Comparison of ENCODE assay signal across 10 mouse cellular contexts in genomic region chr16:78635774-78636173, GRCm38 (mm10). TPM values are rescaled to one million over a fixed set of nuclear protein-coding genes. Genes with fewer than 3 reads are reported as not detected.
DNase-seq lines count a peak whose midpoint lies in the region; ATAC-seq and TF ChIP-seq lines count a peak whose summit lies in the region.
"Had no signal": no experiment of that assay in that cellular context is flagged by ENCODE, and none has a peak within 500 bp of the region (broad histone marks: within the 10 kb centered on the region; RNA-seq: fewer than 3 reads in every experiment).

No protein-coding gene starts in this region.

- H3K27me3 ChIP-seq in hindbrain, embryonic 13.5 days, result no peaks in the 10 kb centered on the region
- no peaks in the 10 kb centered on the region for H3K27me3 ChIP-seq in hindbrain, embryonic 14.5 days (ENCODE audit: control insufficient read depth, insufficient read depth, low read length)
- no peaks in the 10 kb centered on the region for H3K27me3 ChIP-seq in midbrain, embryonic 11.5 days (ENCODE audit: control insufficient read depth, insufficient read depth, low read length)
- H3K27me3 ChIP-seq in midbrain, postnatal 0 days (ENCODE audit: insufficient read depth, low read length), result no peaks in the 10 kb centered on the region
- no peaks in the 10 kb centered on the region for H3K27me3 ChIP-seq in hindbrain, postnatal 0 days (ENCODE audit: insufficient read depth, low read length)
- no peaks in the 10 kb centered on the region for H3K27me3 ChIP-seq in neural tube, embryonic 12.5 days (replicated peaks)
- H3K27me3 ChIP-seq: embryonic facial prominence, embryonic 15.5 days; heart, embryonic 12.5 days; hindbrain, embryonic 15.5 days had no signal

- H3K9me3 ChIP-seq in hindbrain, embryonic 13.5 days, result no peaks in the 10 kb centered on the region
- no peaks in the 10 kb centered on the region for H3K9me3 ChIP-seq in hindbrain, embryonic 14.5 days (ENCODE audit: control insufficient read depth, low read length)
- H3K9me3 ChIP-seq in midbrain, embryonic 11.5 days (ENCODE audit: control insufficient read depth, low read length), result no peaks in the 10 kb centered on the region
- no peaks in the 10 kb centered on the region for H3K9me3 ChIP-seq in midbrain, postnatal 0 days (ENCODE audit: low read length)
- H3K9me3 ChIP-seq in hindbrain, postnatal 0 days (ENCODE audit: low read length), result no peaks in the 10 kb centered on the region
- H3K9me3 ChIP-seq in neural tube, embryonic 12.5 days, result no peaks in the 10 kb centered on the region
- H3K9me3 ChIP-seq: embryonic facial prominence, embryonic 15.5 days; heart, embryonic 12.5 days; hindbrain, embryonic 15.5 days had no signal

- no peak overlapping the region for H3K4me3 ChIP-seq in hindbrain, embryonic 13.5 days
- no peak overlapping the region for H3K4me3 ChIP-seq in hindbrain, embryonic 14.5 days (replicated peaks; ENCODE audit: low read length)
- H3K4me3 ChIP-seq in midbrain, embryonic 11.5 days (ENCODE audit: low read depth, low read length), result no peak overlapping the region
- no peak overlapping the region for H3K4me3 ChIP-seq in midbrain, postnatal 0 days (ENCODE audit: low read depth, low read length)
- H3K4me3 ChIP-seq in hindbrain, postnatal 0 days (ENCODE audit: low read length), result no peak overlapping the region
- no peak overlapping the region for H3K4me3 ChIP-seq in neural tube, embryonic 12.5 days
- H3K4me3 ChIP-seq: embryonic facial prominence, embryonic 15.5 days; heart, embryonic 12.5 days; hindbrain, embryonic 15.5 days had no signal

- H3K4me1 ChIP-seq in hindbrain, embryonic 13.5 days (replicated peaks), result no peaks in the 10 kb centered on the region
- H3K4me1 ChIP-seq in hindbrain, embryonic 14.5 days (replicated peaks; ENCODE audit: control insufficient read depth, insufficient read depth, low read length), result no peaks in the 10 kb centered on the region
- H3K4me1 ChIP-seq in midbrain, embryonic 11.5 days (ENCODE audit: control insufficient read depth, insufficient read depth, low read length), result no peaks in the 10 kb centered on the region
- no peaks in the 10 kb centered on the region for H3K4me1 ChIP-seq in midbrain, postnatal 0 days (ENCODE audit: insufficient read depth, low read length)
- no peaks in the 10 kb centered on the region for H3K4me1 ChIP-seq in hindbrain, postnatal 0 days (ENCODE audit: insufficient read depth, low read length)
- H3K4me1 ChIP-seq in neural tube, embryonic 12.5 days, result no peaks in the 10 kb centered on the region
- H3K4me1 ChIP-seq: embryonic facial prominence, embryonic 15.5 days; heart, embryonic 12.5 days; hindbrain, embryonic 15.5 days had no signal

- 0 out of 2 replicates have a peak, but pooled peaks have one; percentile 52 for ATAC-seq in hindbrain, embryonic 13.5 days (ENCODE audit: low FRiP score)
- ATAC-seq in hindbrain, embryonic 14.5 days (ENCODE audit: low FRiP score), result no peak
- peak; percentile 54; the same call in 1 of the 2 replicates for ATAC-seq in midbrain, embryonic 11.5 days (ENCODE audit: low FRiP score)
- no peak for ATAC-seq in midbrain, postnatal 0 days (ENCODE audit: low FRiP score)
- 0 out of 2 replicates have a peak, but pooled peaks have one; percentile 19 for ATAC-seq in hindbrain, postnatal 0 days
- peak; percentile 57 for ATAC-seq in neural tube, embryonic 12.5 days (ENCODE audit: low FRiP score, low read depth)

- H3K36me3 ChIP-seq in hindbrain, embryonic 13.5 days, result no peaks in the 10 kb centered on the region
- no peaks in the 10 kb centered on the region for H3K36me3 ChIP-seq in hindbrain, embryonic 14.5 days (replicated peaks; ENCODE audit: control insufficient read depth, insufficient read depth)
- no peaks in the 10 kb centered on the region for H3K36me3 ChIP-seq in midbrain, embryonic 11.5 days (ENCODE audit: control insufficient read depth, insufficient read depth, low read length)
- H3K36me3 ChIP-seq in midbrain, postnatal 0 days (ENCODE audit: insufficient read depth, low read length), result no peaks in the 10 kb centered on the region
- no peaks in the 10 kb centered on the region for H3K36me3 ChIP-seq in hindbrain, postnatal 0 days (ENCODE audit: insufficient read depth, low read length)
- no peaks in the 10 kb centered on the region for H3K36me3 ChIP-seq in neural tube, embryonic 12.5 days
- H3K36me3 ChIP-seq: embryonic facial prominence, embryonic 15.5 days; heart, embryonic 12.5 days; hindbrain, embryonic 15.5 days had no signal

- no peak overlapping the region for H3K27ac ChIP-seq in hindbrain, embryonic 13.5 days
- no peak overlapping the region for H3K27ac ChIP-seq in hindbrain, embryonic 14.5 days
- no peak overlapping the region for H3K27ac ChIP-seq in midbrain, embryonic 11.5 days (ENCODE audit: low read depth, low read length)
- no peak overlapping the region for H3K27ac ChIP-seq in midbrain, postnatal 0 days (ENCODE audit: low read depth, low read length)
- no peak overlapping the region for H3K27ac ChIP-seq in hindbrain, postnatal 0 days
- H3K27ac ChIP-seq in neural tube, embryonic 12.5 days, result no peak overlapping the region
- H3K27ac ChIP-seq: embryonic facial prominence, embryonic 15.5 days; hindbrain, embryonic 15.5 days had no signal

- no peak overlapping the region for H3K9ac ChIP-seq in hindbrain, embryonic 13.5 days
- no peak overlapping the region for H3K9ac ChIP-seq in hindbrain, embryonic 14.5 days
- H3K9ac ChIP-seq in midbrain, embryonic 11.5 days (ENCODE audit: low read length), result no peak overlapping the region
- H3K9ac ChIP-seq in midbrain, postnatal 0 days (replicated peaks; ENCODE audit: low read length, poor library complexity, severe bottlenecking), result no peak overlapping the region
- no peak overlapping the region for H3K9ac ChIP-seq in hindbrain, postnatal 0 days (replicated peaks; ENCODE audit: low read length)
- no peak overlapping the region for H3K9ac ChIP-seq in neural tube, embryonic 12.5 days
- H3K9ac ChIP-seq: embryonic facial prominence, embryonic 15.5 days; heart, embryonic 12.5 days; hindbrain, embryonic 15.5 days had no signal

- no peak for DNase-seq in hindbrain, embryonic 14.5 days (ENCODE audit: low spot score)
- no peak for DNase-seq in midbrain, embryonic 11.5 days (ENCODE audit: low spot score, missing footprints)
- DNase-seq in midbrain, postnatal 0 days (ENCODE audit: low spot score), result no peak
- no peak for DNase-seq in hindbrain, postnatal 0 days (ENCODE audit: low spot score)
- DNase-seq in layer of hippocampus, adult 8-10 months (ENCODE audit: low spot score in 2 of 2), result no peak

- 92% methylated on average over 5 of the region's 5 CpGs for WGBS in hindbrain, embryonic 13.5 days
- 90% methylated on average over 5 of the region's 5 CpGs for WGBS in hindbrain, embryonic 14.5 days
- WGBS in midbrain, embryonic 11.5 days, result 83% methylated on average over 5 of the region's 5 CpGs
- 80% methylated on average over 5 of the region's 5 CpGs for WGBS in midbrain, postnatal 0 days
- WGBS in hindbrain, postnatal 0 days, result 88% methylated on average over 5 of the region's 5 CpGs
- WGBS in neural tube, embryonic 12.5 days, result 85% methylated on average over 5 of the region's 5 CpGs

- TF ChIP-seq CTCF in midbrain, postnatal 0 days (IDR thresholded peaks at IDR 0.05), result no peak
- no peak for TF ChIP-seq CTCF in hindbrain, postnatal 0 days (IDR thresholded peaks at IDR 0.05; ENCODE audit: low read depth)

- H3K4me2 ChIP-seq in hindbrain, embryonic 13.5 days, result no peak overlapping the region
- H3K4me2 ChIP-seq in hindbrain, embryonic 14.5 days (replicated peaks), result no peak overlapping the region
- no peak overlapping the region for H3K4me2 ChIP-seq in midbrain, embryonic 11.5 days
- H3K4me2 ChIP-seq in midbrain, postnatal 0 days (ENCODE audit: low read depth, low read length, poor library complexity, severe bottlenecking), result no peak overlapping the region
- H3K4me2 ChIP-seq in hindbrain, postnatal 0 days (ENCODE audit: low read depth, low read length), result no peak overlapping the region
- H3K4me2 ChIP-seq in neural tube, embryonic 12.5 days (replicated peaks), result no peak overlapping the region
- H3K4me2 ChIP-seq: embryonic facial prominence, embryonic 15.5 days; heart, embryonic 12.5 days; hindbrain, embryonic 15.5 days had no signal

RNA-seq across cellular contexts. Expression of gene D16Ertd472e, which starts 59.3 kb away (rescaled TPM):
- 8.0 and 9.6 TPM in 2 replicates for polyA plus RNA-seq in hindbrain, embryonic 13.5 days (2015; fragmentation: Nextera tagmentation; extraction: Ambion mirVana)
- polyA plus RNA-seq in hindbrain, embryonic 14.5 days (2014; fragmentation: Nextera tagmentation; extraction: Ambion mirVana), result 7.1 and 8.1 TPM in 2 replicates
- polyA plus RNA-seq in midbrain, embryonic 11.5 days (2014; fragmentation: Nextera tagmentation; extraction: Ambion mirVana), result 17.7 and 19.8 TPM in 2 replicates
- 5.7 and 7.1 TPM in 2 replicates for total RNA-seq in midbrain, postnatal 0 days (2014; rRNA removed)
- polyA plus RNA-seq in midbrain, postnatal 0 days (2015; fragmentation: Nextera tagmentation; extraction: Ambion mirVana), result 3.4 and 5.6 TPM in 2 replicates
- 5.1 and 6.3 TPM in 2 replicates for total RNA-seq in hindbrain, postnatal 0 days (2014; rRNA removed)
- polyA plus RNA-seq in hindbrain, postnatal 0 days (2015; fragmentation: Nextera tagmentation; extraction: Ambion mirVana), result 6.1 and 6.8 TPM in 2 replicates
- polyA plus RNA-seq in neural tube, embryonic 12.5 days (2016; fragmentation: Nextera tagmentation; extraction: Ambion mirVana), result 13.5 and 14.5 TPM in 2 replicates
- 10 to 100 TPM; 13.8 to 15.1 (median 13.9) TPM for total RNA-seq in layer of hippocampus, adult 8-10 months (2022)

Comparison
In these comparisons a context has a peak if more than half of its experiments do, and no peak if none do; other contexts are left out.
1. ATAC-seq: peak in hindbrain, embryonic 13.5 days (single experiment), midbrain, embryonic 11.5 days (single experiment), hindbrain, postnatal 0 days (single experiment) and neural tube, embryonic 12.5 days (single experiment); none in hindbrain, embryonic 14.5 days (single experiment) and midbrain, postnatal 0 days (single experiment).